Mouse (Mus musculus) cerebellum, adult 2 months (tissue): ENCODE results near the gene Cd6.

Experiments used
- CTCF ChIP-seq: fragments of 200-500 bp; IDR thresholded peaks from 2 replicates; pipeline ENCODE4 v1.5.1; 2011; ENCODE audit warnings: low read depth, mild to moderate bottlenecking, control low read depth, low read length, moderate library complexity, borderline replicate concordance; ENCODE audit not compliant: insufficient read depth
- POLR2A ChIP-seq: fragments of 200-500 bp; IDR thresholded peaks from 2 replicates; pipeline ENCODE4 v1.6.1; 2011; ENCODE audit warnings: low read length, control low read depth, borderline replicate concordance; ENCODE audit not compliant: insufficient read depth

DNA sequence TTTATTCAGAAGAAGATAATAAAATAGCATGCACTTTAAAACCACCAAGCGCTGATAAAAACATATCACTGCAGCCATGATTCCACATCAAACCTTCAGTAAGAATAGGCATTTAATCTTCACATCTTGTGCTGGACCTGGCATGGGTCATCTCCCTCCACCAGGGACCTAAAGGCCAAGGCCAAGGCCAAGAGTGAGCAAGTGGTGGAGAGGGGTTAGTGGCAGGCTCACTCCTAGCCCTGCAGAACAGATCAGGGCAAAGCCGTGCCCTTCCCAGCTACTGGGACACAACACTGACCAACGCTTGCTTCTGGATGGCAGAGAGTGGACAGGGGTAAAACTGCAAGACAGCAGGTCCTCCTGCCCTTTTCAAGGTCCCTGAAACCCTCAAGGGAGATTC is 40.8 kb upstream of the Cd6 start:
- TF ChIP-seq CTCF (no peak), POLR2A (no peak)
